Mouse (Mus musculus) cerebellum, adult 18-20 months (tissue): Measurements from ENCODE around the gene Plekhg1.

Experiments used
- DNase-seq, 2 experiments: peaks; one replicate each; pipeline ENCODE4 v3.0.0; 2021

Gene Plekhg1

GRCm38 (mm10) chr10:3831597-3832351 lies 91.6 kb downstream of the Plekhg1 start:
- no peak for DNase-seq

GRCm38 (mm10) chr10:3834060-3834459 lies 93.9 kb downstream of the Plekhg1 start:
- no peak for DNase-seq

GRCm38 (mm10) chr10:3834678-3835077 lies 94.5 kb downstream of the Plekhg1 start:
- DNase-seq, result no peak

- no peak for DNase-seq
These were observed 95.5 kb downstream of the Plekhg1 start for GRCm38 (mm10) chr10:3835616-3836015.

- no peak for DNase-seq
These were observed 99.7 kb downstream of the Plekhg1 start for GRCm38 (mm10) chr10:3839748-3840432.

- DNase-seq, result no peak
These were observed 104.3 kb downstream of the Plekhg1 start for GRCm38 (mm10) chr10:3844430-3844829.

GRCm38 (mm10) chr10:3847021-3847420 lies 106.9 kb downstream of the Plekhg1 start:
- DNase-seq, result no peak

- DNase-seq, result no peak
These were observed 111.3 kb downstream of the Plekhg1 start for GRCm38 (mm10) chr10:3851461-3851860.

- no peak for DNase-seq
These were observed 112.6 kb downstream of the Plekhg1 start for GRCm38 (mm10) chr10:3852733-3853132.

GRCm38 (mm10) chr10:3857912-3858311 lies 117.7 kb downstream of the Plekhg1 start:
- no peak for DNase-seq

- no peak for DNase-seq
These were observed 118.3 kb downstream of the Plekhg1 start for GRCm38 (mm10) chr10:3858437-3858836.

- no peak for DNase-seq
These were observed 119.0 kb downstream of the Plekhg1 start for GRCm38 (mm10) chr10:3858961-3859714.

- no peak for DNase-seq
These were observed 123.4 kb downstream of the Plekhg1 start for GRCm38 (mm10) chr10:3863411-3864195.

- DNase-seq, result no peak
These were observed 124.0 kb downstream of the Plekhg1 start for GRCm38 (mm10) chr10:3864196-3864540.

GRCm38 (mm10) chr10:3867298-3867697 lies 127.1 kb downstream of the Plekhg1 start:
- no peak for DNase-seq

GRCm38 (mm10) chr10:3870828-3871227 lies 130.7 kb downstream of the Plekhg1 start:
- no peak for DNase-seq

- DNase-seq, result no peak
These were observed 133.3 kb downstream of the Plekhg1 start for GRCm38 (mm10) chr10:3873467-3873866.

- no peak for DNase-seq
These were observed 137.8 kb downstream of the Plekhg1 start for GRCm38 (mm10) chr10:3877852-3878535.

GRCm38 (mm10) chr10:3881179-3881578 lies 141.0 kb downstream of the Plekhg1 start:
- no peak for DNase-seq

- DNase-seq, result no peak
These were observed 148.3 kb downstream of the Plekhg1 start for GRCm38 (mm10) chr10:3888510-3888909.

- DNase-seq, result no peak
These were observed 151.5 kb downstream of the Plekhg1 start for GRCm38 (mm10) chr10:3891381-3892263.
